Mouse (Mus musculus) cerebellum, postnatal 10 days (tissue): ENCODE data around the gene Micall1.

Experiments
- DNase-seq, 2 experiments: peaks; one replicate each; pipeline ENCODE4 v3.0.0; 2021; ENCODE audit warnings: mixed read lengths in 2 of 2

Gene Micall1

DNA sequence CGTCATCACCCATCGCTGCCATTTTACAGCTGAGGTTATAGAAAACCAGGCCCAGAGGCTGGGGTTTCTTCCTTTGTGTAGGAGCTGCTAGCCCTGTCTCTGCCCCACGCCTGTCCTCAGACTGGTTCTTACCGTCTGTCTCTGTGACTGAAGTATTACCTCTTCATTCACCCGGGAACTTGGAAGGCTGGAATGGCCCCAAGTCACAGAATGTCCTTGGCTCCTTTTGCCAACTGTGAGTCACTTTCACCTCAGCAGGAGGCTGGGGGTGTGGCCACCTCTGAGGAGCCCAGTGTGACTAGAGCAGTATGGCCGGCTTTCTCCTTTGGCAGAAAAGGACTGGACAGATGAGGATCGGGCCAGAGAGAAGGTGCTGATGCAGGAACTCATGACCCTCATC, 22.7 kb downstream of the Micall1 start:
- peak; percentile 54 to 65 for DNase-seq

DNA sequence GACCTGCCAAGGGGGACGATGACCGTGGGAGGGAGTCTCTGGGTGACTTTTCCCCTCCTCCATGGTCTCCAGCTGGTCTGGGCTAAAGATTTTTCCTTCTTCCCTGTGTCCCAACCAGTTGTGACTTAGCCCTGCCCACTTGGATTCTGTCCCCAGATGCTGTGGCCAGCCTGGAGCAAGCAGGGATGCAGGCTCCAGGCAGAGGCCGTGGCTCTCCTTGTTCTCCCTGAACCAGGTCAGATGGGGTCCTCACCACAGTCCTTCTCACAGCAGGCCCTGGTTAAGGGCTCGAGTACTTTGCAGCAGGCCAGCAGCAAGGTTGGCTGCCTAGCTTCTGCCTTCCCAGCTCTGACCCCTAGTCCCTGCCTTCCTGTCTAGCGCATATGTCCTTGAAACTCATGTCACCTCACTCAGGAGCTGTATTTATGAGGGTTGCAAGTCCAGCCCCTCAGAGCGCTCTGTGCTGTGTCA, 24.5 kb downstream of the Micall1 start:
- DNase-seq = no peak

DNA sequence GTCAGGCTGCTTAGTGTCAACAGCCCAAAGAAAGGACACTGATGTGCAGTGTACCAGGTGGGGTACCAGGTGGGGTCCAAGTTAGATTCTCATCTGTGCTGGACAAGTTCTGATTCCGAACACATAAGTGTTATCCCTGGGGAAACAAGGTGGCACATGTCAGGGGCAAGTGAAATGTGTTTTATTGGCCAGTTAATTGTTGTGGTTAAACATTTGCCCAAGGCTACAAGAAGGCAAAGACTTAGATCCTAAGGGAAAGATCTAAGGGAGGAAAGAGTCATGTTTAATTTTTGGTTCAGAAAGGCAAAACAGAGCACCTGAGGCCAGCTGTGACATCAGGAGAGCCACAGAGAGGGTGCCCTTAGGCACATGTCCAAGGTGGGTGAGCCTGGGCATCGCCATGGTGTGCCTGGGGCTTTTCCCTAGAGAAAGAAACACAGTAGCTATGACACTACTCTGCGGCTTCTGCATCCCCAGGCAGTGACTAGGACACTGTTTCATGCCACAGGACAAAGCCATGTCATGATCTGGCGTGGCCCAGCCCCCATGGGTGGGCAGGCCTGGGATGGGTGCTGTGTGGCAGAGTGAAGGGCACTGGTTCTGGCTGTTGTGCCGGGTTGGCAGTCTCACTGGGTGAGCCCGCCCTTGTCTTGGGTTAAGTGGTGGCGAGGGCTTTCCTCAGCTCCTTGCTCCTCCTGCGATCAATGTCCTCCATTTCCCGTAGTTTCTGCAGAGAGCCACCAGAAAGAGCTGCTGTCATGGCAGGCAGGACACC, 26.0 kb downstream of the Micall1 start:
- DNase-seq = no peak

DNA sequence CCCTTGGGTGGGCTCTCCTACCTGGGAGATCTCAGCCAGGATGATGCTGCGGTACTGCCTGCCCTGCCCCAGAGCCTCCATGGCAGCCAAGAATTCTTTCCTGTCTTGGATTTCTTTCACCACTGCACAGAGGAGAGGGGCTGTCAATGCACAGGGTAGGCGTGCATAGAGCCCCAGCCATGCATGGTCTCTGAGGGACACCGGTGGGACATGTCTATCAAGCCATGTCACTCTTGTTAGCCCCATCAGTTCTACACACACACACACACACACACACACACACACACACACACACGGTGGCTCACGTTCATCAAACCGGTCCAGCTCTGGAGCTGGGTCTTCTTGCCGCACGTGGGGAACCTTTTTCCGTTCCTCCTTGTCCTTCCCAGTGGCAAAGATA, 26.6 kb downstream of the Micall1 start:
- no peak for DNase-seq

DNA sequence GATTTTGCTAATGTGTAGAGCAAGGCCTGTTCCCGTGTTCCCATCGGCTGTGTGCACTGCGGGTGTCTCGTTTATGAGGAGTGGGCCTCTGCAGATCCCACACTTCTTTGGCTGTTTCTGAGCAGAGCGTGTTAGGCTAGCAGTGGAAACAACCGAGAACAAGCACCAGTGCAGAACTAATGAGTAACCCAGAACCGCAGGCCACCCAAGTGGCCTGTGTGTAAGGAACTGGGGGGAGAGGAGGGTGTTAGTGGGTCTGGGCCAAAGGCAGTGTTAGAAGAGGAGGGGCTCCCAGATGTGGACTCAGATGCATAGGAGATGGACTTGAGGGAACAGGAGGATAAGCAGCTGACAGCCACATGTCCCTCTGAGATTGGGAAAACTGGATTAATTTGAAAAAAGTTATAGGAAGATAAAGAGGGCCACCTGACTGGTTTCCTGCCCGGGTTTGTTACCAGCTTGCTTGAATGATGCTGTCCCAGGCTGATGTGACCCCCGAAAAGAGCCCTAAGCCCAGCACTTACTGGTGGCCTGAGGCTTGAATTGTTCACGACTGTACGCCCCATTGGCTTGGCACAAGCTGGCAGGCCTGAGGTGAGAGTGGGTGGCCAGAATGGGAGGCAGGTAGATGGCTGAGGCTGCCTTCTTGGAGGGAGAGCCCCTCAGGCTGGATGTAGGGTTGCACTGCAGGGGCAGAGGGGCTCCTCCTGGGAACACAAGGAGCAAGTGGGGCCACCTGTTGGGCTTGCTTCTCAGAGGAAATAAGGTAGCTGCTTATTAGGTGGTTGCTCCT, 27.3 kb downstream of the Micall1 start:
- DNase-seq = no peak

DNA sequence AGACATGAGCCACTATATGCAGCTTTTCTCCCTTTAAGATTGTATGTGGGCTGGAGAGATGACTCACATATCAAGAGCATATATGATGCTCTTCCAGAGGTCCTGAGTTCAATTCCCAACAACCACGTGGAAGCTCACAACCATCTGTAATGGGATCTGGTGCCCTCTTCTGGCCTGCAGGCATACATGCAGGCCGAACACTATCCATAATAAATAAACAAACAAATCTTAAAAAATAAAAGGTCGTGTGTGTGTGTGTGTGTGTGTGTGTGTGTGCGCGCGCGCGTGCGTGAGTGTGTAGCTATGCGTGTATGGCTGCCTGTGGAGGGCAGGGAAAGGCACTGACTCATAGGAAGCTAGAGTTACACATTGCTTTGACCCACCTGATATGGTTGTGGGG, 30.9 kb downstream of the Micall1 start:
- no peak for DNase-seq

DNA sequence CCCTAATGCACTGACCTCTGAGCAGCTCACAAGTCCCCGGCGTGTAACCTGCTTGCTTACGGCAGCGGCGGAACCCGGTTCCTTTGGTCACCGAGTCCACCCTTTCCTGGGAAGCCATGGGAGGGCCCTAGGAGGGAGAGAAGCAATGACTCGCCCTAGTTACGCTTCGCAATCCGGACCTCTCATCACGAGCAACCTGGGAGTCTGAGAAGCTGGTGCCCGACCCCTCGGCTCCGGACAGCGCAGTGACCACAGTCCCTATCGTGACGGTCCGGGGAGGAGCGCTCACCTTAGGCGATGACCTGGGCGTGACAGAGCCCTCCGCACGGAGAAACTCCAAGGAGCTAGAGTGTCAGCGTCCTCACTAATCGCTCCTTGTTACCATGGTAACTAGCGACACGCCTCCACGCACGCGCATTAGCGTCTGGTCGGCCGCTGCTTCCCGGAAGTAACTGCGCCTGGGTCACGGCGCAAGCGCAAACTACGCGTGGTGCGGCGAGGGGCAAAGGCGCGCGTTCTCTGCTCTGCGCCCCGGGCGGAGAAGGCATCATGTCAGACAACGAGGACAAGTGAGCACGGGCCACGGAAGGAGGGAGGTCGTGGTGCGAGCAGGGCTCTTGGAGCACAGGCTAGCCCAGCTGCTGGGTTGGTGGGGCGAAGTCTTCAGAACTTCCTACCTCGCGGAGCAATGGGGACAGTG, 32.3 kb downstream of the Micall1 start, which contains the start of the genes Polr2f and 1700088E04Rik:
Gene Polr2f, plus strand, starts transcription at position 144 of the 700 bp plus-strand sequence.
Gene 1700088E04Rik, minus strand, starts transcription at position 388 of the 700 bp plus-strand sequence.
- peak; percentile 97 to 98 for DNase-seq

DNA sequence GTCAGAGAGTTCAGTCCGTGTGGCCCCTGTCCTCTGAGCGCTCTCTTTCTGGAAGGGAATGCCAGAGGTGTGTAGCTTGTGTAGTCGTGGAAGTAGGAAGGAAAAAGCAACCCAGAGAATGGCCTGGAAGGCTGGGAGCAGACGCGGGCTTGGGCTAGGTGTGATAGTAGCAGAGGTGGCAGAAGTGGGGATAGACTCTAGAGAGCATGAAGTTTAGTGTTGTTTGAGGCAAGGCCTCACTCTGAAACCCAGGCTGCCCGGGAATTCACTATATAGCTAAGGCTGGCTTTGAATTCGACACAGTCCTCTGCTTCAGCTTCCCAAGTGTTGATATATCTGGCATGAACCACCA, 32.8 kb downstream of the Micall1 start:
- no peak for DNase-seq

DNA sequence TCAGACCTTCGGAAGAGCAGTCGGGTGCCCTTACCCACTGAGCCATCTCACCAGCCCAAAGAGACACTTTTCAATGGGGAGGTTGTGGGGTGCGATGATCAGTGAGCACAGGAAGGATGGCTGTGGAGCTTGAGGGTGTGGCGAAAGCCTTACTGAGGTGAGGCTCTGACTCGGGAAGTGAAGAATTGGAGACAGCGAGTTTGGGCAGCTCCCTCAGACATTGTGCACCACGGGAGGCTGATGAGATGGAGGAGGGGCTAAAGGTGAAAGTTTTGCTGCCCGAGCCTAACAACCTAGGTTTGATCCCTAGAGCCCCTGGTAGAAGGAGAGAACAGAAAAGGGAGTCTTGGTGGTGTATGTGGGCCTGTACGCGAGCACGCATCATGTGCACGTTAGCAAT, 34.6 kb downstream of the Micall1 start:
- no peak for DNase-seq

DNA sequence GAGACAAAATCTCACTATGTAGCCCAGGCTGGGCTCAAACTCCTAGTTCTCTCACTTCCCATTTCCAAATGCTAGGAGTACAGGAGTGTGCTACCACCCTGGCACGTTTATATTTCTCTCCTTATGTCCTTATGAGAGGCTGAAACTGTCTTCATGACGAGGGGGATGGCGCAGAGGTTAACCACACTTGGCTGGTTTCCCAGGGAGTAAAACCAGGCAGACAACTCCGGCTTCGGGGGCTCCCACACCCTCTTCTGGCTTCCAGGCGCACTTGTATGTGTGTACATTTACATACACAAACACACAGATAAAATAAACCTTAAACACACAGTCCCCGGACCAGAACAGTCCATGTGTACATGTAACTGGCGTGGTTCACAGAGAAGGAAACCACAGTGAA, 35.3 kb downstream of the Micall1 start:
- no peak for DNase-seq

DNA sequence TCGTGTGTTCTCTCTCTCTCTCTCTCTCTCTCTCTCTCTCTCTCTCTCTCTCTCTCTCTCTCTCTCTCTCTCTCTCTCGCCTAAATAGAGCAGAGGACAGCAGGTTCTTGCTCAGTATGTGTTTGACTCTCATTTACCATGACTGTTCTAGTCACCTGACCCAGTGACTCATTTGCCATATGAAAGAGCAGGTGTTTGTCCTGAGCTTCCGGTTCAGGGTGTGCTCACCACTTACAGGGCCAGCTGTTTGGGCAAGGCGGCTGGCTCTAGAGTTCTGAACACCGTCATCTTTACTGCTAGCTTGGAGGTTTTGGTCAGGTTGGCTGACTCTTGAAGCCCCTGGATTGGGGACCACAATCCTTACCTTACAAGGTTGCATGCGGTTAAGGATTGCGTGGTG, 36.8 kb downstream of the Micall1 start:
- no peak for DNase-seq

DNA sequence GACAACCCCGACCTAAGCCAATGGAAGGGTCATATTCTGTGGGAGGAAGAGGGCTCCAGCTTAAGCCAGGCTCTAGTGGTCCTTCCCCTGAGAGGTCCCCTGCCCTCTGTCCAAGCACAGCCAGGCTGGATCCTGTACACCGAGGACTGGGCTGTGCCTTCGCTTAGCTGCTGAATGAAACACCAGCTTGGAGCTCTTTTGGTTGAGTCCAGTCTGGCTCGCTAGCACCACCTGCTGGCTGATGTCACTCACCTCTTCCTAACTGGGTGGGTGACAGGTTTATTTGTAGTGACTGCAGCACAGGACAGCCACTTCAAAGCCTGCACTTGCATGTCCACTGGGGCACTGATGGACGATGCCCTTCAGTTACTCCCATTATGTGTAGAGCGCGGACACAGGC, 39.8 kb downstream of the Micall1 start:
- peak; percentile 93 to 95 for DNase-seq

DNA sequence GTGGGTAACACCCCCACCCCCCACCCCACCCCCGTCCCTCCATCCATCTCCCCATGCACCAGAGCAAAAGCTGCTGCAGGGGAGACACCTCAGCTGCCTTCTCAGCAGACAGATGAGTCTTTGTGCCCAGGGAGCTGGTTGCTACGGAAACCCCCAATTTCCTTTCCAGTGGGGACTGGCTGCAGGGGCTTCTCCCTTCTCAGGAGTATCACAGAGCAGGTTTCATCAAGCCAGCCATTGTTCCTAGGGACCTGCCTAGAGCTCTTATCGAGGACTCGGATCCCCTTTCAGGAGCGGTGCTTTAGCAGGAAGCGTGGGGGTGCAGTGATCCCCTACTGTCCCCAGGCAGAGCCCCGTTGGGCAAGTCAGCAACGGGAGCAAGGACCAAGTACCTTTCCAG, 43.2 kb downstream of the Micall1 start:
- DNase-seq = no peak

DNA sequence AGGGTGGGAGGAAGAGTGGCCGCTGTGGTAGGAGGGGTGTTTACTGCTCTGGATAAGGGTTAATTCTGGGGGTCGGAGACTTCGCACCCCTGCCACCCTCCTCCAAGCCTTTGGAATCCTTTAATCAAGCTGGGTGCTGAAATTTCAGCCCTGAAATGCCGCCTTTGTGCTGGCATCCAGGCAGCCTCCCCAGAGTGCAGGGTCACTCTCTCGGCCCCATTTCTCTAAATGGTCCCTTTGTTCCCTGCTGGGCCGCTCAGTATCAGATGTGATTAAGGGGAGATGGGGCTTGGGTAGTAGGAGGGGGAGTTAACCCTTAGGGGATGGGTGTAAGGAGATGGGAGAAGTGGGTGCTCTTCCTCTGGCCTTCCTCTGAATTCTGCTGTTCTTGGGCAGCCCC, 44.0 kb downstream of the Micall1 start:
- DNase-seq = no peak

DNA sequence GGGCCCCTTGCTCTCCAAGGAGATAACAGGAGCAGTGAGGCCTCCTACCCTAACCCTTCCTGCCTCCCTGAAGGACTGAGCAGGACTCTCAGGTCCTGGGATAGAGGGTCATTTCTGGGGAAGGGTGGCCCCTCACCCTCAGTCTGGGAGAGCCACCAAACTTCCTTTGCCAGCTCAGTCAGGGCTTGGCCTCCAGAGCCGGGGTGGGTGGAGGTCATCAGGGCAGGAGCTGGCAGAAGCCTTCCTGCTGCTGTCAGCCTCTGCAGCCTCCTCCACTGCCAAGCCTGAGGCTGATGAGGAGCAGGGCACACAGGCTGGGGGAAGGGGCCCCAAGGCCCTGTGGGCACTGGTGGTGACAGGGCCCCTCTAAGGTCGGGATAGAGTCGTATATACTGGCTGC, 46.9 kb downstream of the Micall1 start:
- no peak for DNase-seq

DNA sequence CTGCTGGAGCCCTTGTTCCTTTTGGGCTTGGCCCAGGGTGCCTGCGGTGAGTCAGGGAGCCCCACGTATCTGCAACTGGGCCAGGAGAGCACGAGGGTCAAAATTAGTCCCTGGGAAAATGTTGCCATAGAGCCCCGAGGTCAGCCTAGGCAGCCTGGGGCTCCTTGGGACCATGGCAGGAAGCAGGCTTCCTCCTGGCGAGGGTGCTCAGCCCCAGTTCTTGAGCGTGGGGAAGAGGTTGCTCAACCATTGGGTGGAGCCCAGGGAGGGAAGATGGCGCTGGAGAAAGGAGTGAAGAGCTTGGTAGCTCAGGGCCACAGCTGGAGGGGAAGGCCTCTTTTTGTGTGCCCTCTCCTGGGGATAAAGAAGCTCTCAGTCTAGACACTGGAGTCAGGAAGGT, 53.6 kb downstream of the Micall1 start:
- DNase-seq = no peak

DNA sequence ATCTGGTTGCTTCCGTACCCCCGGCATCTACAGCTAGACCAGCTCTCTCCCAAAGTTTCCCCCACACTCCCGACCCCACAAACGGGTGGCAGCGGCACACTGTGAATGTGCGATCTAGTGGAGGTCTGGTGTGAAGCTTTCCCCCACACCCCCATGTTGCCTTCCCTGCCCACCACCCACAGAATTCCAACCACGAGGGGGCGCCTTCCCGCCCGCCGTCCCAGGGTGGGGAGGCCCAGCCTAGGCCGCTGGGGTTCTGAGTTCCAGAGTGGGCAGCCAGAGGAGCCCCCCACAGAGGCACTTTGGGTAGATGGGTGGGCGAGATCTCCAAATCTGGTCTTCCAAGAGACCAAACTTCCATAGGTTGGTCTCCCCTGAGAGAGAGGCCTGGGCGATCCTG, 54.1 kb downstream of the Micall1 start:
- DNase-seq = peak; percentile 29 to 37

DNA sequence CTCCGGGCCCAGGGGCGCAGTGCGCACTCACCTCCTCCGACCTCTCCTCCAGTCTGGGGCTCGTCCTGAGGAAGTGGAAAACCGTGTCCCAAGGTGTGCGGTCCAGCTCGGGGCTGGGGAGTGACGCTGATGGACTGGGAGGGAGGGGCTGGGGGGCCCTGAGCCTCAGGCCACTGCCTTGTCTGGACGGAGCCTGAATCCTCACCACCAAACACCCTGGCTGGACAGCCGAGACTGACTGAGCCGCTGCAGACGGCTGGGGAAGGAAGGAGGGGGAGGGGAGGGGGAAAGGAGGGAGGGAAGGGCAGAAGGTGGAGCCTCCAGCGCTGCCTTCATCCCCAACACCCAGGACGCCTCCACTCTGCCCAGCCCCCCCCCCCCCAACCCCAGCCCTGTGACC, 55.6 kb downstream of the Micall1 start:
- peak in 1 of 2 experiments; percentile 35 for DNase-seq

DNA sequence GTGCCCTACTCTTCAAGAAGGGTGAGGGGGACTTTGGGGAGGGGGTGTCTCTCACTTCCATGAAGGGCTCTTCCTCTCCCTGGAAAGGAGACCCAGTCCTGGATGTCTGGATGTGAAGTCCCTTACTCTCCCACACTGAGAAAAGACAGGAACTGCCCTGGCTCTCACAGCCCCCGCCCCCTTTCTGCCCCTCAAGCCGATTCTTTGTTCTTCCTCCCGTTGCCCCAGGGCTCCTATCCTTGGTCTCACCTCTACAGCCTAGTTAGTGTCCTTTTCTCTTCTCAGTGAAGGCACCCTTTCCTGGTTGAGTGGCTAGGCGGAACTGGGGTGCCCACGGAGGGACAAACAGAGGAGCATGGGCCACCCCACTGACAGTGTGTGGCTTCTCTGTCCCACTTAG, 56.4 kb downstream of the Micall1 start, which contains the start of gene Sox10:
Gene Sox10, minus strand, starts transcription at position 101 of the 400 bp plus-strand sequence.
- no peak for DNase-seq

DNA sequence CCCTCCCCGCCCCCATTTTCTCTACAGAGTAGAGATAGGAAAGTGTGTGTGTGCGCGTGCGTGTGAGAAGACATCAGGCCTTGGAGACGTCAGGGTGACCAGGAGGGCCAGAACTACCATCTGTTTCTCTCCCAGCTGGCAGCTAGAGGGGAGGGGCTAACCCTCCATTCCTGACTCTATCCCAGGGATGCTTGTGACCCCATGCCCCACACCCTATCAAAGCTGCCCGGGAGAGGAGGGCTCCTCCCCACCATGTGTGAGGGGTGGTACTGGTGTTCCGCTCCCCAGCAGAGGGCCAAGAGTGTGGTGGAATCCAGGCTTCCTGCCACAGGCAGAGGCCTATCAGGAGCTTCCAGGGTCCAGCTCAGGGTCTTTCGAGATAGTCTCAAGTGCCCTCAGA, 58.0 kb downstream of the Micall1 start:
- DNase-seq = peak; percentile 70 to 73

DNA sequence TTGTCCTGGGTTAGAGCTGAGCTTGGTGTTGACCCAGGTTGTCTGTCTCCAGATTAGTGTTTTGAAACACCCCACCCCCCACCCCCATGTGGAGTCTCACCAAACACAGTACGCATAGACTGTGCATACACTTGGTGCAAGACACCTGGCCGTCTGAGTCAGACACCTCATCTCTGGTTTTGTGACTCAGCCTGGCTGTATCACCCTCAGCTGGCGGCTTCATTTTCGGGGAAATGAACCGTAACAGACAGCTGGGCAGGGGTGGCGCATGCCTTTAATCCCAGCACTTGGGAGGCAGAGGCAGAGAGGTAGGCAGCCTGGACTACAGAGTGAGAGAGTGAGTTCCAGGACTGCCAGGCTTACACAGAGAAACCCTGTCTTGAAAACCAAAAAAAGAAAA, 68.2 kb downstream of the Micall1 start:
- no peak for DNase-seq

DNA sequence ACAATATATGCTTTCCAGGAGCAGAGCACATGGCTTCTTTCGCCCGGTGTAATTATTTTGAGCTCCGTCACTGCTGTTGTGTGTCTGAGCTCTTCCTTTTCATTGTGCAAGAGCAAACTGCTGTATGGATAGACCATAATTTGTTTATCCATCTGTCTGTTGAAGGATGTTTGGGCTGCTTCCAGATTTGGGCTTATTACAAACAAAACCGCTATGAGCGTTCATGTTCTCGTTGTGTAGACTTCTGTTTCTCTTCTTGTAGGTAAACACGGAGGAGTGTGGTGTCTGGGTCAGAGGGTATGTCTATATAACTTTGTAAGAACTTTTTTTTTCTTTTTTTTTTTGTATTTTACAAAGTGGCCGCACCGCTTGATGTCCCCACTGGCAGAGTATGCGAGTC, 76.5 kb downstream of the Micall1 start:
- DNase-seq = no peak
